Mouse (Mus musculus): ENCODE data around the gene Tnfsf13.

Gene Tnfsf13

DNA sequence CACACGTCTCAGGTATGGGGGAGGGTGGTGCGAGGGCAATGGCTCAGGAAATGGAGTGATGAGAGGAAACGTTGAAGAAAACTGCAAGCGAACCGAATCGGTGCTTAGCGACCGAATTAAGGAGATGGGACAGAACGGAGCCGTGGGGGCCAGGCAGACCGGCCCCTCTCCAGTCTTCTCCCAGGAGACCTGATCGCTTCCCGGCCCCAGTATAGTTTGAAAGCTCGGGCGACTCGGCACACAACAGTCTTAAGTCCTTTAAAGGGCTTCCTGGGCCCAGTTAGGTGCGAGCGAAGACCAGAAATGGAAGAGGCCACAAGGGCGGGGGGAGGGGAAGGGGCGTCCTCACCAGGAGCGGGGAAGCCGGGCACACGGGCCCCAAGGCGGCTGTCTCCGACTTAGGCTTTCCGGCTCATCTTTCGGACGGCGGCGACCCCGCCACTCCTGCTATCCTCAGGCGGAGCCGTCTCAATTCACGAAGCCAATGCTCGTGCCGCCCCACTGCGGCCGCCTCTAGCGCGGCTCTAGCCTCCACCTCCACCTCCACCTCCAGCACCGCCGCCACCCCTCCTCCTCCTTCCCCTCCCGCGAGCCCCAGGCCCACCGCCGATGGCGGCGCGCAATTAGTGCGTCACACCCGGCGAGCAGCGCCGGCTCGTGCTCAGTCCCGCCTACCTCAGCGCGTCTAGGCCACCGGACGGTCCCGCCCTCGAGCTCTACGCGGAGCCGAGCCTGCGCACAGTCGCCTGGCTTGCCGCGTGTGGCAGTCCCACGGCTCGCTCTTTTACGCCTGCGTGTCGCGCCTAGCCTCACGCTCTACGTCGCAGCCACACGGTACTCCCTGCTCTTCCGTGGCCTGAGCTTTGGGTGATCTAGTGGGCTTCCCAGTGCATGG lies 4.0 kb downstream of the Tnfsf13 start, which contains the start of gene Senp3:
Gene Senp3 (minus strand): TSS at position 771 of the 895 bp plus-strand sequence.
- peak; percentile 91 to 96 for DNase-seq (ENCODE audit: low spot score in 2 of 2)

DNA sequence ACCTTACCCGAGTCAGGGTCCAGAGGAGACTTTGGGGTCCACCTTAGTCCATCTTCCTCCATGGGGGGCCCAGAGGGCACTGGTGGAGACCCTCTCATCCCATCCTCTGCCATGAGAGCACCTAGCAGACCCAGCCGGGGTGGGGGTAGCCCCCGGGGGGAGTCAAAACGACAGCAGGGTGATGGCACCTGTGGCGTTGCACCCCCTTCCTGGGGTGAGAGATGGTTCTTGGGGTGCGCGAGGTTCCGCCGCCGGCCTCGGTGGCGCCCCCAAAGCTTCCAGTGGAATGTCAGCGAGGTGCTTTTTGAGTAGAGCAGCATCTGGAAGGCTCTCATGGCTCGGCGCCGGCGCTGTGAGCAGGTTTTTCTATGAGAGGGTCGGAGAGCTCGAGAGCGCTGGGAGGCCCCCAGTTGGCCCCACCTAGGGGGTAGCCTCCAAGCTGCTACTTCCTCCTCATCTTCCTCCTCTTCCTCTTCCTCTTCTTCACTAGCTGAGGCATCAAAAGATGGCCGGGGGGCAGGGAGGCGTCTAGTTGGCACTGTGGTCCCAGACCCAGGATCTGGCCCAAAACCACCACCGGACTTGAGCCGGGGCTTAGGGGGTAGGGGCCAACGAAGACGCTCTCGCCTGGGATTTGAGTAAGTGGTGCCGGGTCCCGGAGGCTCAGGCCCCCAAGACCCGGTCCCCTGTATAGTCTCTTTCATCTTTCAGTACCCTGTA lies 5.3 kb downstream of the Tnfsf13 start:
- DNase-seq (ENCODE audit: low spot score in 2 of 2) = no peak

DNA sequence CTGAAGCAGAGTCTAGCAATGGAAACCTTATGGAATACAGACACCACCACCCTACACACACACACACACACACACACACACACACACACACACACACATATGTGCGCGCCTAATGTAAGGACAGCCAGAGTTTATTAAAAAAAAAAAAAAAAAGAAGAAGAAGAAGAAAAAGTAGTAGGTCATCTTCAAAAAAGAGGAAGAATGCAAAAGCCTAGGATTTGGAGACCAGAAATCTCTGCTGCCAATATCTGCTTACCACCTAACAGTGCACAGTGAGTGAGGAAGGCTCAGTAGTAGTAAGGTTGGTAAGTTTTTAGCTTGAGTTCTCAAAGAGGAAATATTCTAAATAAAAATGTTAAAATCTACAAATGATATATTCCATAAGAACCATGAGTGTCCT lies 6.4 kb downstream of the Tnfsf13 start:
- no peak for DNase-seq (ENCODE audit: low spot score in 2 of 2)

DNA sequence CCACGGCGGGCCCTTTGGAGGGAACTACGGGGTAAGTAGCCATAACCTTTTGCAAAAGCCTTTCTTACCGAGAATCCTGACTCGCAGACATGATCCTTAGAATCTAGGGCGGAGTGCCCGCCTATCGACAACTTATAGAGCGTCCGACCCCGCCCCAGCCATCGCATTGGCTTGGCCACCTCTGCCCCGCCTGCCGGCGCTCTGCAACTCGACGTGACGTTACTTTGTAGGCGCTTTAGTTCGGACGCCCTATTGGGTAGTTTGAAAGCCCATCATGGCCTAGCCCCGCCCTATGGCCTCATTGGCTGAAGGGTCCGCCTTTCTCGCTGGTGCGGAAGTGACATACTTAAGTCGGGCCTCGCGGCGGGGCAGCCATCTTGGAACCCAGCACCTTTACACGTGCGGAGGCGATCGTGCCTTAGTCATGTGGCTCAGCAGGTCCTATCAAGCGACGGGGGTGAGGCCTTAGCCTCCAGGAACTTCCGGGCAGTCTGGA lies 13.3 kb downstream of the Tnfsf13 start, which contains the start of gene Eif4a1:
Gene Eif4a1 (minus strand): TSS at position 213 of the 496 bp plus-strand sequence.
- DNase-seq (ENCODE audit: low spot score in 2 of 2) = peak; percentile 100

DNA sequence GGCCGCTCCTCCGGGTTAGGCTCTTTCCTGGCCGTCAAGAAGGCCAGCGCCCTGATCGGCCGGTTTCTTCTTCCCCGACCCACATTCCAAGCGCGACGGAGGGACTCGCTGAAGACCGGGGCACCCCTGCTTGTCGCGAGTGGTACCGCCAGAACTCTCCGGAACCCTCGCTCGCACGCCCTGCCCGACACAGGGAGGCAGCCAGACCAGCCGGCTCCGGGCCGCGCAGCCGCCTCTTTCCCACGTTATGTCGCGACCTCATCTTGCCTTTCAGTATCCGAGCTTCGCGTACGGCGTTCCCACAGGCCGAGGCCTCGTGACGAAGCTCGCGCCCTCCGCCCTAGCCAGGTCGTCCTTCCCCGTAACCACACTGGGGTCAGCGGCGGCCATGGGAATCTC lies 13.9 kb downstream of the Tnfsf13 start:
- DNase-seq (ENCODE audit: low spot score in 2 of 2) = no peak

- peak; percentile 84 to 93 for DNase-seq (ENCODE audit: low spot score in 2 of 2)
These were observed 14.5 kb downstream of the Tnfsf13 start for GRCm38 (mm10) chr11:69670786-69671725.

- no peak for DNase-seq (ENCODE audit: low spot score in 2 of 2)
These were observed 18.9 kb downstream of the Tnfsf13 start for GRCm38 (mm10) chr11:69666665-69667005.

GRCm38 (mm10) chr11:69665961-69666664 lies 19.5 kb downstream of the Tnfsf13 start, which contains the start of gene Cd68:
Gene Cd68, minus strand, starts transcription at chr11:69666153.
- DNase-seq (ENCODE audit: low spot score in 2 of 2) = no peak

DNA sequence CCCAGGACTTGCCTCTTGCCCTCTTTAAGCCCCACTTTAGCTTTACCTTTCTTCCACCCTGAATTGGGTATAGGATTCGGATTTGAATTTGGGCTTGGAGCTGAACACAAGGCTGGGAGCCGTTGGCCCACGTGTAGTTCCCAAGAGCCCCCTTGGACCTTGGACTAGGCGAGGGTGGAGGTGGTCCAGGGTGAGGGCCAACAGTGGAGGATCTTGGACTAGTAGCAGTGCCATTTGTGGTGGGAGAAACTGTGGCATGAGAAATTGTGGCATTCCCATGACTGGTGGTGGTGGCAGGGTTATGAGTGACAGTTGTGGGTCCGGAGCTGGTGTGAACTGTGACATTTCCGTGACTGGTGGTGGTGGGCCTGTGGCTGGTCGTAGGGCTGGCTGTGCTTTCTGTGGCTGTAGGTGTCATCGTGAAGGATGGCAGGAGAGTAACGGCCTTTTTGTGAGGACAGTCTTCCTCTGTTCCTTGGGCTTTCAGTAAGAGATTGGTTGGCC lies 20.1 kb downstream of the Tnfsf13 start:
- no peak for DNase-seq (ENCODE audit: low spot score in 2 of 2)

GRCm38 (mm10) chr11:69664841-69665240 lies 20.7 kb downstream of the Tnfsf13 start:
- no peak for DNase-seq (ENCODE audit: low spot score in 2 of 2)

- no peak for DNase-seq (ENCODE audit: low spot score in 2 of 2)
These were observed 21.8 kb downstream of the Tnfsf13 start for GRCm38 (mm10) chr11:69663795-69664194.

DNA sequence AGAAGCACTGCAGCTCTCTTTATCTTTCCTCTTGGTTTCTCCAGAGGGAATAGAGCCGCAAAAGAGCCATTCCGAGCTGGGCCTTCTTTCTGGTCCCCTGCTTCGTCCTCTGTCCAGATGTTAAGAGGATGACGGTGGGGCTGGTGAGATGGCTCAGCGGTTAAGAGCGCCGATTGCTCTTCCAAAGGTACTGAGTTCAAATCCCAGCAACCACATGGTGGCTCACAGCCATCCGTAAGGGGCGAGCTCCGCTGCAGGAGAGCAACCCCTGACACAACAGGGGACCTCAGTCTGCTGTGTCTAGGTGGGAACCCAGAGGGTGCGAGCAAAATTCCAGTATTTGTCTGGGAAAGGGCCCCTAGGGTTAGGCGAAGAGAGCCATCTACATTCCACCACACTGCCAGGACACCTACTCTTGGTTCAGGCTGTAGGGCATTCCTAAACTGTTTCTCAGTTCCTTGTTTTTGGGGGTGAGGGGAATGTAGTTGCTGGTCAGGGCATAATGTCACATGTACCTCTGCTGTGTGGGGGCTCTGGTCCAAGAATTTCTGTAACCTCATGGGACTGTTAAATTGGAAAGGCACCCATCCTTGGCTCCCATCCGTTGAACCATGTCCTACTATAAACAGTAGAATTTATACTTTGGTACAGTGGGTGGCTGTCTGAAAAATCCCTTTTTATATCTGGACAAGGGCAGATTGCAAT lies 22.5 kb downstream of the Tnfsf13 start:
- no peak for DNase-seq (ENCODE audit: low spot score in 2 of 2)

DNA sequence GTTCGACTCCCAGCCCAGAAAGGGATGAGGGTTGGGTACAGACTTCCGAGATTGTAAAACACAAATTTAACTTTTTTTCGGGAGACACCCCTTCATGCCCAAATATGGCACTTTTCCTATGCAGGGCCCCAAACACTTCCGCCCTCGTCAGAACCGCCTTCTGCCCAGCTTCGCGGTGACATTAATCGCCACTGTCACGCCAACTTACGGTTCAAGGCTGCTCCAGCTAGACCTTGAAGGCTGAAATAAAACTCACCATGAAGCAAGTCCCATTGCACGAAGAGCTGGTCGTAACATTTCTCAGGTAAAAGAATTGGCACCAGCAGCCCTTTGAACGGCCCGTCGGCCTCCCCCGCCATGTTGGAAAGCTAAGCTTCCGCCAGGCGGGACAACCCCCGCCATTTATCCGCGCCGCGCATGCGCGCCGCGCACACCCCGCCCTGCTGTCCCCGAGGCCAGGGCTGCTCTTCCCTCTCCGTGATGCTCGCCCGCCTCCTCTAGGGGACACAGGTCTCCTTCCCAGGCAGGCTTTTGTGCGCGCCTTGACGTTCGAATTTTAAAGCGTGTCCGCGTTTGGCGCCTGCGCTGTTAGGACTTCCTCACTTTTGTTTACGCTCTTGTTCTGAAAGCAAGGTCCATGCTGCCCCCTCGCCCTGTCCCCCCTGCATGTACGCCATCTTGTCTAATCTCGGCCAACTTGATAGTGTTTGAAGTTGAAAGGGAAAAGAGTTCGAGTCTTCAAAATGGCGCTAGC lies 23.2 kb downstream of the Tnfsf13 start, which contains the start of gene Mpdu1:
Gene Mpdu1 (minus strand): TSS at position 430 of the 754 bp plus-strand sequence.
- peak; percentile 89 to 93 for DNase-seq (ENCODE audit: low spot score in 2 of 2)

DNA sequence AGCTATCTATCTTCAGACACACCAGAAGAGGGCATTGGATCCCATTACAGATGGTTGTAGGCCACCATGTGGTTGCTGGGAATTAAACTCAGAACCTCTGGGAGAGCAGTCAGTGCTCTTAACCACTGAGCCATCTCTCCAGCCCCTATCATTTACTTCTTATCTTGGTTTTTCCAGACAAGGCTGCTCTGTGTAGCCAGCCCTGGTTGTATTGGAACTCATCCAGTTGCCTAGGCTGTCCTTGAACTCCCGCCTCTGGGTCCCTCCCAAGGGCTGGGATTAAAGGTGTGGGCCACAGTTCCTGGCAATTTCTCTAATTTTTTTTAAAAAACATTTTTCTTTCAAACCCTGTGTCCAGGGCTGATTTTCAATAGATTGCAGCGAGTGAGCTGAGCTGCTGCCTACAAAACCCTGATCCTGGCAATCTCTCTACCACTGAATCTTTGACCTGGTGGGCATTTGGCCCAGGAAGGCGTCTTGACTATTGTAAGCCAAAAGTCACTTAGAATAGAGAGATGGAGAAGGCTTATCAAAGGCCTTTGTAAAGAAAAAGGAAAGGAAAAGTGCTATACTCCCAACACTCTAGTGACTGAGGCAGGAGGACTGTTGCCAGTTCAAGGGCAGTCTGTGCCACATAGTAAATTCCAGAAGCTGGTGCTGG lies 24.2 kb downstream of the Tnfsf13 start:
- no peak for DNase-seq (ENCODE audit: low spot score in 2 of 2)

- no peak for DNase-seq (ENCODE audit: low spot score in 2 of 2)
These were observed 28.1 kb downstream of the Tnfsf13 start for GRCm38 (mm10) chr11:69657462-69657881.

- peak in 1 of 2 experiments; percentile 62 for DNase-seq (ENCODE audit: low spot score in 2 of 2)
These were observed 28.7 kb downstream of the Tnfsf13 start for GRCm38 (mm10) chr11:69656617-69657461.

- DNase-seq (ENCODE audit: low spot score in 2 of 2) = peak; percentile 56 to 67
These were observed 29.5 kb downstream of the Tnfsf13 start for GRCm38 (mm10) chr11:69656065-69656455.
